Mouse (Mus musculus) limb, embryonic 15.5 days (tissue): ENCODE measurements around the gene Lrrc41. TPM values are rescaled to one million over a fixed set of nuclear protein-coding genes. Genes with fewer than 3 reads are reported as not detected.

ENCODE experiments used
- ATAC-seq: fragments of 200-750 bp; cut with Nextera tagmentation; 2 replicates; pipeline ENCODE4 v1.8.0; 2017; ENCODE audit warnings: low read depth, moderate TSS enrichment; ENCODE audit not compliant: insufficient number of reproducible peaks, low FRiP score, low TSS enrichment
- H3K27ac ChIP-seq: fragments of 300-500 bp; sonication (generic); 2 replicates; pipeline ENCODE4 v1.5.1; 2015; ENCODE audit warnings: moderate library complexity, mild to moderate bottlenecking, inconsistent platforms
- H3K27me3 ChIP-seq: fragments of 300-500 bp; sonication (generic); 2 replicates; pipeline ENCODE4 v1.6.1; 2015; ENCODE audit warnings: inconsistent platforms
- H3K36me3 ChIP-seq: fragments of 300-500 bp; sonication (generic); 2 replicates; pipeline ENCODE4 v1.6.1; 2015; ENCODE audit warnings: inconsistent platforms
- H3K4me1 ChIP-seq: fragments of 300-500 bp; sonication (generic); 2 replicates; pipeline ENCODE4 v1.6.1; 2015; ENCODE audit warnings: inconsistent platforms
- H3K4me2 ChIP-seq: fragments of 300-500 bp; sonication (generic); 2 replicates; pipeline ENCODE4 v1.6.1; 2015; ENCODE audit warnings: mild to moderate bottlenecking, inconsistent platforms
- H3K4me3 ChIP-seq: fragments of 300-500 bp; sonication (generic); 2 replicates; pipeline ENCODE4 v1.5.1; 2015; ENCODE audit warnings: mild to moderate bottlenecking, inconsistent platforms
- H3K9ac ChIP-seq: fragments of 300-500 bp; sonication (generic); 2 replicates; pipeline ENCODE4 v1.6.1; 2015; ENCODE audit warnings: inconsistent platforms
- H3K9me3 ChIP-seq: fragments of 300-500 bp; sonication (generic); 2 replicates; pipeline ENCODE4 v1.6.1; 2016; ENCODE audit warnings: inconsistent platforms
- WGBS: fragments of 180-500 bp; shearing (Covaris S2); methylation state at CpG from one replicate; pipeline ENCODE4 v1.1.7; 2015; 5-methylcytosine and 5-hydroxymethylcytosine counted together
- polyA plus RNA-seq: library from polyadenylated mRNA; unstranded; fragments of >200 nt; fragmentation: Nextera tagmentation; extraction: Ambion mirVana; gene quantifications from 2 replicates; pipeline ENCODE4 v1.2.1, GENCODE M21; 2015

The Lrrc41 gene
- 78.4 and 81.8 TPM in 2 replicates for polyA plus RNA-seq

GRCm38 (mm10) chr4:116074861-116075620 is at the start of gene Lrrc41, which contains the start of gene Uqcrh:
TSS of gene Lrrc41 (plus strand) at chr4:116075269.
TSS of gene Uqcrh (minus strand) at chr4:116075071.
- H3K4me2 ChIP-seq: peak within 1 kb of the TSS; percentile 58
- H3K36me3 ChIP-seq: peaks cover 13% of the 10 kb centered on the region; the same call in 1 of the 2 replicates
- peak within 1 kb of the TSS; percentile 99 for H3K9ac ChIP-seq
- under 1% methylated on average over 55 of the region's 55 CpGs for WGBS
- H3K27ac ChIP-seq: peak within 1 kb of the TSS; percentile 99
- H3K4me3 ChIP-seq: peak within 1 kb of the TSS; percentile 96
- H3K4me1 ChIP-seq: peaks cover 26% of the 10 kb centered on the region
- ATAC-seq: peak; percentile 94
- H3K9me3 ChIP-seq: no peaks in the 10 kb centered on the region
- no peaks in the 10 kb centered on the region for H3K27me3 ChIP-seq

DNA sequence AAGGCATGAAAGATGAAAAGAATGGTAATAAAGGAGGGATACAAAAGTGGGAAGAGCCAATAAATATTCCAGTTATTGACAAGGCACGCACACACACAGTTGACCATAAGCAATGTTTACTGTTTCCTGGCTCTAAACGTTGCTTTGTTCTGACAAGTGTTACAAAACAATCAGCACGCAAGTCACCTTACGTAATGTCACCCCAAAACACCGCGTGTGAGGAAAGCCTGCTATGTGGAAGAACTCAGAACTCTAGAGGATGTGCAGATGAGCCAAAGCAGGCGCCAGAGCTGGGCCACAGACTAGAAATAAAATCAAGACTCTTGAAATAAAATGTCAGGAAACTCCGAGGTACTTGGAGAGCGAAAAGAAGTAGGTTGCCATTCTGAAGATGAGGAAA is 42.2 kb upstream of the Lrrc41 start:
- WGBS: 91% methylated on average over 9 of the region's 9 CpGs
- no peaks in the 10 kb centered on the region for H3K27me3 ChIP-seq
- H3K4me1 ChIP-seq: no peaks in the 10 kb centered on the region
- no peak overlapping the region for H3K27ac ChIP-seq
- H3K9me3 ChIP-seq: no peaks in the 10 kb centered on the region
- no peak overlapping the region for H3K4me2 ChIP-seq
- peaks cover 46% of the 10 kb centered on the region for H3K36me3 ChIP-seq
- no peak overlapping the region for H3K4me3 ChIP-seq
- no peak overlapping the region for H3K9ac ChIP-seq
- no peak for ATAC-seq

GRCm38 (mm10) chr4:116033374-116033773 is 41.7 kb upstream of the Lrrc41 start:
- ATAC-seq: no peak
- H3K27me3 ChIP-seq: no peaks in the 10 kb centered on the region
- no peak overlapping the region for H3K4me2 ChIP-seq
- H3K4me1 ChIP-seq: no peaks in the 10 kb centered on the region
- H3K9ac ChIP-seq: no peak overlapping the region
- H3K27ac ChIP-seq: no peak overlapping the region
- 86% methylated on average over 5 of the region's 5 CpGs for WGBS
- no peaks in the 10 kb centered on the region for H3K9me3 ChIP-seq
- H3K36me3 ChIP-seq: peaks cover 46% of the 10 kb centered on the region
- no peak overlapping the region for H3K4me3 ChIP-seq

DNA sequence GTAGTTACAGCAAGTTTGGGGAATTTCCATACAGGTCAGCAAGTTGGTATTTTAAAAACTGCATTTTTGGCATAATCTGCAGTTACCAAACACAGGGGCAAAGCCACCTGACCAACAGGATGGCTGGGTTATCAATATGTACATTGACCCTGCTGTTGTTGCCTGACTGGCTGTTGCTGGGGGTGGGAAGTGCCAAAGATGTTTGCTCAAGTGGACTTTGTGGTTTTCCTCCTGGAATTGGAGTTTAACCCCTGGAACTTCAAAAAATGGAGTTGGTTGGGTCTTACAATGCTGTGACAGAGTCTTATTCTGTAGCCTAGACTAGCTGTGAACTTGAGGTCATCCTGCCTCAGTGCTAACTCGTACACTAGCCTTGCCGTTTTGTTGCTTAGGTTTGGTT is 34.6 kb upstream of the Lrrc41 start:
- peaks cover 31% of the 10 kb centered on the region for H3K36me3 ChIP-seq
- no peaks in the 10 kb centered on the region for H3K27me3 ChIP-seq
- no peak overlapping the region for H3K9ac ChIP-seq
- no peaks in the 10 kb centered on the region for H3K9me3 ChIP-seq
- H3K27ac ChIP-seq: no peak overlapping the region
- no peak overlapping the region for H3K4me2 ChIP-seq
- H3K4me3 ChIP-seq: no peak overlapping the region
- ATAC-seq: no peak
- 87% methylated on average over 2 of the region's 2 CpGs for WGBS
- no peaks in the 10 kb centered on the region for H3K4me1 ChIP-seq

DNA sequence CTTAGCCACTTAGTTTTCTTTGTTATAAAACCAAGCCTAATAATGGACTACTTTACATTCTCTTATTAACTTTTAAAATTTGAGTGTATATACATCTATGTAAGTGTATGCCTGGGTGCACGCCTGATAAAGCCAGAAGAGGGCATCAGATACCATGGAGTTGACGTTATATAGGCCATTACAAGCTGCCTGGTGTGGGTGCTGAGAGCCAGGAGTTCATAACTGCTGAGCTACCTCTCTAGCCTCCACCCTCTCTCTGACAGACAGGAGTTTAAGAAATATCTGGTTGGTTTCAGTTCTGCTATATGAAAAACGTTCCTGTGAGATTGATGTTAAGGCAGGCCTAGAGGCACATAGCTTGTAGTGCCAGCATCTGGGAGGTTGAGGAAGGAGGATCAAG is 32.9 kb upstream of the Lrrc41 start:
- WGBS: 71% methylated on average over 3 of the region's 3 CpGs
- no peaks in the 10 kb centered on the region for H3K27me3 ChIP-seq
- no peak for ATAC-seq

DNA sequence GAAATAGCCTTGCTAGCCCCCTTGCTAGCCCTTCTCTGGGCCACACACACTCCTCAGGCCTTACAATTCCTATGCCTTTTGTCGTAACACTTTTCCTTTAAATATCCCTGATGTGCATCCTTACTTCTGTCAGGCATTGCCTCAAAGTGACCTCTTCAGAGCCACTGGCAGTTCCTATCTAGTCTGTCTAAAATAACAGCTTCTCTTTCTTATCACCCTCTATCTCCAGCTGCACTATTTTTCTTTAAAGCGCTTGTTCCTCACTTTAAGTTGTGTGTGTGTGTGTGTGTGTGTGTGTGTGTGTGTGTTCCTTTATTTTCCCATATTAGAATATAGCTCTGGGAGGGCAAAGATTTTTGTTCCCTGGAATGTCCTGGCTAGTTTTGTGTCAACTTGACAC is 28.5 kb upstream of the Lrrc41 start:
- Histone ChIP-seq H3K4me3 (no peak overlapping the region), H3K27ac (no peak overlapping the region), H3K9ac (no peak overlapping the region), H3K27me3 (no peaks in the 10 kb centered on the region), H3K4me1 (no peaks in the 10 kb centered on the region), H3K9me3 (no peaks in the 10 kb centered on the region), H3K4me2 (no peak overlapping the region), H3K36me3 (peaks cover 25% of the 10 kb centered on the region)
- ATAC-seq: no peak
- 99% methylated on average over 2 of the region's 2 CpGs for WGBS

More for the DNA sequence above, 32.9 kb upstream of the Lrrc41 start:
- Histone ChIP-seq H3K27ac (no peak overlapping the region), H3K4me2 (no peak overlapping the region), H3K9me3 (no peaks in the 10 kb centered on the region), H3K4me1 (no peaks in the 10 kb centered on the region), H3K4me3 (no peak overlapping the region), H3K36me3 (peaks cover 23% of the 10 kb centered on the region), H3K9ac (no peak overlapping the region)

GRCm38 (mm10) chr4:116047681-116048080 is 27.4 kb upstream of the Lrrc41 start:
- Histone ChIP-seq H3K9me3 (no peaks in the 10 kb centered on the region), H3K4me3 (no peak overlapping the region), H3K9ac (no peak overlapping the region), H3K27ac (no peak overlapping the region), H3K4me2 (no peak overlapping the region), H3K36me3 (peaks cover 16% of the 10 kb centered on the region), H3K27me3 (no peaks in the 10 kb centered on the region), H3K4me1 (peaks cover 5% of the 10 kb centered on the region)
- ATAC-seq: no peak
- WGBS: 95% methylated on average over 1 of the region's 1 CpGs

DNA sequence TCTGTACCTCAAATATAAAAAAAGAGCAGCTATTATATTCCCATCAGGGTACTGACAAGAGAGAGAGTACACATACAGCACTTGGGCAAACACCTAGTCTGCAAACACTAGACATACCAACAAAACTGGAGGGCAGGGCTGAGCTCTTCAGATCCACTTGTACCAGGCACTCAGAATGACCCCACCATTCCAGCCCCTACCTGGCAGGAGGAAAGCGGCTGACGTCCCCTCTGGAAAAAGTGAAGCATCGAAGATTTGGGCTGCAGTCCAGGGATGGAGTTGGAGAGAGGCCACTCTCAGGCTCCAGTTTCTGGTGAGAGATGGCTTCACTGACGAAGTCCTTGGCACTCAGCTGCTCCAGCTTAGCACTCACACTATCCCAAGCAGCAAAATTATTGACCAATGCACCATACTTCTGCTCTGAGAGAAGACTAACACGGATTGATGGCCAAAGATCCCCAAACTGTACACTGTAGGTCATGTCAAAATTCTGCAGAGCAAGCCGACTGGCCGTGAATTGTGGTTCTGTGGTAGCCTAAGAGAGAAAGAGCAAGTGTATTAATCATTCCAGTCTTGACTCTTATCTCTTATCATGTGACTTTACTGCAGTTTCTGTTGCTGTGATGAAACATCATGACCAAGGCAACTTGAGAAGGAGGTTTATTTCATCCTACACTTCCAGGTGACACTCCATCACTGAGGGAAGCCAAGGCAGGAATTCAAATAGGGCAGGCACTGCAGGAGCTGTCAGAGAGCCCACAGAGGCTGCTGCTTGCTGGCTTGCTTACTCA is 26.7 kb upstream of the Lrrc41 start:
- no peak for ATAC-seq
- peaks cover 10% of the 10 kb centered on the region for H3K4me1 ChIP-seq
- H3K9me3 ChIP-seq: no peaks in the 10 kb centered on the region
- WGBS: 72% methylated on average over 7 of the region's 7 CpGs
- H3K36me3 ChIP-seq: peaks cover 12% of the 10 kb centered on the region; the same call in 1 of the 2 replicates
- H3K4me2 ChIP-seq: no peak overlapping the region
- no peak overlapping the region for H3K4me3 ChIP-seq
- H3K27me3 ChIP-seq: no peaks in the 10 kb centered on the region
- no peak overlapping the region for H3K9ac ChIP-seq
- no peak overlapping the region for H3K27ac ChIP-seq

GRCm38 (mm10) chr4:116049211-116049610 is 25.9 kb upstream of the Lrrc41 start:
- no peak for ATAC-seq
- no peak overlapping the region for H3K4me3 ChIP-seq
- H3K4me1 ChIP-seq: peaks cover 12% of the 10 kb centered on the region
- H3K27ac ChIP-seq: no peak overlapping the region
- H3K9me3 ChIP-seq: no peaks in the 10 kb centered on the region
- H3K4me2 ChIP-seq: no peak overlapping the region
- no peaks in the 10 kb centered on the region for H3K27me3 ChIP-seq
- H3K36me3 ChIP-seq: 0 out of 2 replicates have a peak, but pooled peaks cover 9% of the 10 kb centered on the region
- no peak overlapping the region for H3K9ac ChIP-seq
- 71% methylated on average over 3 of the region's 3 CpGs for WGBS

- H3K27ac ChIP-seq: peak overlapping the region; percentile 95
- no peaks in the 10 kb centered on the region for H3K27me3 ChIP-seq
- peak overlapping the region; percentile 65 for H3K4me3 ChIP-seq
- peaks cover 12% of the 10 kb centered on the region for H3K4me1 ChIP-seq
- peak overlapping the region; percentile 56 for H3K9ac ChIP-seq
- ATAC-seq: no peak
- H3K36me3 ChIP-seq: 0 out of 2 replicates have a peak, but pooled peaks cover 7% of the 10 kb centered on the region
- whole genome bisulfite sequencing: 9% methylated on average over 22 of the region's 22 CpGs
- peak overlapping the region; percentile 83 for H3K4me2 ChIP-seq
- H3K9me3 ChIP-seq: no peaks in the 10 kb centered on the region
Measured at GRCm38 (mm10) chr4:116052526-116053293, 22.4 kb upstream of the Lrrc41 start.

DNA sequence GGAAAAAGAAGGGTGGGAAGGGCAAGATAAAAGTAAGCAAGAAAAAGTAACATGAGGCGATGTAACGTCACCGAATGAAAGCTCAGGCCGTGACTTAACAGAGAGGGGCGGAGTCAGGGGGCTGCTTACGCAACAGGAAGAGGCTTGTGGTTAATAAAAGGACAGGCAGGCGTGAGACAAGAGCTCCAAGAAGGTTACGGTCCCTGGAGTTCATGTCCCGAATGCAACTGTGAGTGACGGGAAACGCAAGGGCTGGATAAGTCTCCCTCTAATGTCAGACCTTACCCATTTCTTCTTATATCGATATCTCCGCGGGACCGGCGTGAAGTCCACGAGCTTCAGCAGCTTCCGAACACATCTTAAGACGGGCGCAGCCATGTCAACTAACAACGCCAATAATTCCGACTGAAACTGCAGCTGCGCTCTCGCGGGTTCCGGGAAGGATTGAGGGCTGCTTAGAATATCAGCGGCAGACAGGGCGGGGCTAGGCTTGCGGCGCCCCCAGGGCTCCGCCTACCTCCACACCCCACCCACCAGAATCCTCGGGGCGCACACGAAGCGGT is 21.6 kb upstream of the Lrrc41 start, which contains the start of gene Nsun4:
Gene Nsun4 (minus strand): TSS at position 478 of the 563 bp plus-strand sequence.
- peak within 1 kb of the TSS; percentile 65 for H3K4me3 ChIP-seq
- peak within 1 kb of the TSS; percentile 95 for H3K27ac ChIP-seq
- H3K9me3 ChIP-seq: no peaks in the 10 kb centered on the region
- H3K9ac ChIP-seq: peak within 1 kb of the TSS; percentile 56
- peak within 1 kb of the TSS; percentile 83 for H3K4me2 ChIP-seq
- 0 out of 2 replicates have a peak, but pooled peaks cover 2% of the 10 kb centered on the region for H3K36me3 ChIP-seq
- H3K27me3 ChIP-seq: no peaks in the 10 kb centered on the region
- peak; percentile 95 for ATAC-seq
- H3K4me1 ChIP-seq: peaks cover 12% of the 10 kb centered on the region
- WGBS: under 1% methylated on average over 35 of the region's 35 CpGs
